Mouse (Mus musculus) heart, postnatal 36 days (tissue): Measurements from ENCODE around the gene Atm. TPM values are rescaled to one million over a fixed set of nuclear protein-coding genes. Genes with fewer than 3 reads are reported as not detected.

Source experiments
- DNase-seq, 2 experiments: peaks; one replicate each; pipeline ENCODE4 v3.0.0; 2021 to 2022
- intact Hi-C: fragments of 180-260 bp; cut with DNase I; formaldehyde crosslinking; loops from one replicate; pipeline ENCODE4 v1.15.1; 2025
- total RNA-seq, 2 experiments: library from RNA; stranded (reverse); gene quantifications; 2 replicates each; pipeline ENCODE4 v1.2.3; 2021

The Atm gene
- 10 to 100 TPM in 1 of 2 experiments, 1 to 10 TPM in 1; 8.7 to 10.4 TPM for total RNA-seq

DNA sequence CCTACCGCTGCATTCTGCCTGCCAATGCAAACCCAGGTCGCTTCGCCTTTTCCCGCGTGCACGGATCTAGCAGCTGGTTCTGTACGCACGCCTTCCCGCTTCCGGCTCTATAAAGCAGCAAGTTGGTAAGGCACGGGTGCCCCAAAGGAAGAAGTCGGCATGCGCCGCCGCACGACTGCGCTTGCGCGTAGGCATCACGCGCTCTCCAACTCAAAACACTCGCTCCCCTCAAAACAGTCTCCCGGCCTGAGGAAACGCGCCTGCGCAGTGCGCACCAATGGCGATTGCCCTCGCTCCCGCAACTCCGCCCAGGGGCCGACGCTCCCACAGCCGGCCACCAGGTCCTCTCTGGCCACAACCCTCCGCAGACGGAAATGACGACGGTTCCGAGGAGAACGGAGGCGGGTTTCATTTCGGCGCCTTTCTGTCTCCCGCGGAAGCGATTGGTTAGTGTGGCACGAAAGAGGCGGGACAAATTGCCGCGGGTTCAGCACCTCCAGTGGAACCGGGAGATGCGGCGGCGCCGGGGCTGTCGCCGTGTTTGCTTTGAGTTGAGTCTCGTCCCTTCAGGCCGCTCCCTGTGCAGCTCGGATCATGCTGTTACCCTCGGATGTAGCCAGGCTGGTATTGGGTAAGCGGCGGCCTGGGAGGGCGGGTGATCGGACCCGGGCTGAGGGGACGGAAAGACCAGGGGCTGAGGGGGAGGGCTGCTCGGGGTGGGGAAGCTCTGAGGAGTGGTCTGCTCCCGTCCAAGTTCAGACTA is at the start of gene Atm, which contains the start of gene Npat:
Gene Atm, minus strand, starts transcription at position 183 of the 763 bp plus-strand sequence.
Gene Npat, plus strand, starts transcription at position 490 of the 763 bp plus-strand sequence.
- intact Hi-C loops: loop anchor here (5.0 kb wide), 3 partner anchors 76 to 289 kb away; partner anchors contain the start of genes Acat1 and Ddx10
- peak; percentile 98 for DNase-seq

DNA sequence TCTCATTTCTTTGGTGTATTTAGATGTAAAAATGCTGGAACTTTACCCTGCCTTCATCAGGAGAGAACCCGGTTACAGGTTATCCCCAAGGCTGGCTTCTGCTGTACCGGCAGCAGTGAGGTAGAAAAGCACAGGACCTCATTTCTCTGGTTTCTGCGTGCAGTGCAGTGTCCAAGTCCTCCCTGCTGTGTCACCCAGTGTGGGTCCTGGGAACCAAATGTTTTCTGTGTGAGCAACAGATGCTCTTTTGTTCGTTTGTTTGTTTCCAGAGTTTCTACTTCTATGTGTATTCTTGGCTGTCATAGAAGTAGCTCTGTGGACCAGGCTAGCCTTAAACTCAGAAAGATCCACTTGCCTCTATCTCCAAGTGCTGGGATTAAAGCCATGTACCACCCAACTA is 45.3 kb upstream of the Atm start:
- DNase-seq: no peak
- intact Hi-C loops: no loop called here

DNA sequence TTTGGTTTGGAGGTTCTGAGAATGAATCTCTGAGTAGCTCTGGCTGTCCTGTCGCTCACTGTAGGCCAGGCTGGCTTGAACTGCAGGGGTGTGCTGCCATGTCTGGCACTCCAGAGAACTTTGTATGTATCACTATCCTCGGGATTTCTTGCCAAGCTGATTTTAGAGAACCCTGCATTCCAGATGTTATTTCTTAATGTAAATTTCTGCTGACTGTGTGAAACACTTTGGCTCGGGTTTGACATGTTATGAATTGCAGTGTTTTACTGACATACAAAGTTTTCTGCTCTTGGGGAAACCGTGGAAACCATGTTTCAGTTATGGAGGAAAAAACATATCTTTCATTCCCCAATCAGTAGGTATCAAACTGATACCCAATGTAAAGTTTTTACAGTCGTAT is 39.2 kb upstream of the Atm start:
- intact Hi-C loops: no loop called here
- DNase-seq: no peak

DNA sequence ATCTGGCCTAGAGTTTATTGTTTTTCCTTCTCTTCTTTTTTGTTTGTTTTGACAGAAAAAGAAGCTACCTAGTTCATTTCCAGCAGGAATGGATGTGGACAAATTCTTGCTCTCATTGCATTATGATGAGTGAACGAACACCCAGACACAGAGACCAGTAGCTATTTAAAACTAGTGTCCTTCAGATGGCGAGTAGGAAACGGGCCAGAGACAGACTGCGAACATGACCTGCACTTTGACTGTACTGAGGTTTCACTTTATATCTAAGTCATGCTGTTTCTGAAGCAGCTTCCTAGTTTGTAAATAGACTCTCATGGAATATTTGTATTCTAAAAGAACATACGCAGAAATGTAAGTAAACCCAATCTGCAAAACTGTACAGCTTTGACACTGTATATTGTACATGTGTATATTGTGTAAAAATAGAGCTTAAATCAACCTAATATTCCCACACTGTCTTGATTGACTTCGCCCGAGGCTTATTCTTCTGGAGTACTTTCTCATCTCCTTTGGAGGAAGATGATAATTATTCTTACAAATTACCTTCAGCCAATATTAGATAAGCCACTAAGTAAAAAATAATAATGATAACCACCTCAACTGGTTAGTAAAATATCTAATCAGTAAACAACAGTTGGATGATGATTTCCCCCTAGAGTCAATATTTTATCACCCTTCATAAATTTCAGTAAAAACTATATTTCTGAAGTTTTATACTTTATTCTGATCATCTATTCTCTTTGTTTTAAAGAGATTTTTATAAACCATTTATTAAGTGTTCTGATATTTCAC is 36.2 kb upstream of the Atm start:
- intact Hi-C loops: no loop called here
- DNase-seq: no peak

DNA sequence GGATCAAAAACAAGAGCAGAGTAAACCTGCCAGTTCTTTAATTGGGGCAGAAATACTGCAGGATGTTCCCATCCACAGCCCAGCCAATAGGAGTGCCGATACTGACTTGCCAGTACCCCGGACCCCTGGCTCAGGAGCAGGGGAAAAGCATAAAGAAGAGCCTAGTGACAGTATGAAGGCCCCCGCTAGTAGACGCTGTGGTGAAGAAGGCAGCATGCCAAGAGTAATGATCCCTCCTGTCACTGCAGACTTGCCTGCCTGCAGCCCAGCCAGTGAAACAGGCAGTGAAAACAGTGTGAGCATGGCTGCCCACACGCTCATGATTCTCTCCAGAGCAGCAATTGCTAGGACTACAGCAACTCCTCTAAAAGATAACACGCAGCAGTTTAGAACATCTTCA is 34.1 kb upstream of the Atm start:
- DNase-seq: no peak
- intact Hi-C loops: no loop called here

DNA sequence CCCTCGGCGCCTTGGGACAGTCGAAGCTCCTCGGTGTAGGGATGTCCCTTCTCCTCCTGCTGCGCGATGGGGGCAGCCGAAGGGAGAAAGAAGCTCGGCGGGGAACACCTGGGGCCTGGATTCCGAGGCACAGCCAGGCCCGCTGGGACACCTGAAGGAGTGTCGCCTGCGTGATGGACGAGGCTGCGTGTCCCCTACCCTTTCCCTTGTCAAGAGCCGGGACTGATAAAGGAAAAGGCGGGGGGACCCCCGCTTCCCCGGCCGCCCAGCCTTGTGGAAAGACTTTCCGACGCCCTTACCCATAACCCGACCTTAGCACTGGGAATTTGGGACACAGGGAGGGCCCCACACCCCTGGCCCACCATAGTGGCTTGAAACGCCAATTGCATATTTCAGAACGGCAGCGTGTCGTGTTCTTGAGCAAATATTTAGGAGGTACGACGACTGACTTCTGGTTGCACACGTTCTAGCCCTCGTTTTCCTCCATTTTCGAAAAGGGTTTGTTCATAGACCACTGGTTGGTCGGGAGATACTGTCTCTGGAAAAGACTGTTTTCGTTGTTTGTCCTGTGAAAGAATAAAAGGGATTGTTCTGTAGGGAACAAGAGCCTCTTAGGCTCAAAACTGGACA is 911 bp upstream of the Atm start:
- DNase-seq: peak in 1 of 2 experiments; percentile 8
- intact Hi-C loops: loop anchor here (5.0 kb wide), 3 partner anchors 75 to 290 kb away; partner anchors contain the start of genes Acat1 and Ddx10

DNA sequence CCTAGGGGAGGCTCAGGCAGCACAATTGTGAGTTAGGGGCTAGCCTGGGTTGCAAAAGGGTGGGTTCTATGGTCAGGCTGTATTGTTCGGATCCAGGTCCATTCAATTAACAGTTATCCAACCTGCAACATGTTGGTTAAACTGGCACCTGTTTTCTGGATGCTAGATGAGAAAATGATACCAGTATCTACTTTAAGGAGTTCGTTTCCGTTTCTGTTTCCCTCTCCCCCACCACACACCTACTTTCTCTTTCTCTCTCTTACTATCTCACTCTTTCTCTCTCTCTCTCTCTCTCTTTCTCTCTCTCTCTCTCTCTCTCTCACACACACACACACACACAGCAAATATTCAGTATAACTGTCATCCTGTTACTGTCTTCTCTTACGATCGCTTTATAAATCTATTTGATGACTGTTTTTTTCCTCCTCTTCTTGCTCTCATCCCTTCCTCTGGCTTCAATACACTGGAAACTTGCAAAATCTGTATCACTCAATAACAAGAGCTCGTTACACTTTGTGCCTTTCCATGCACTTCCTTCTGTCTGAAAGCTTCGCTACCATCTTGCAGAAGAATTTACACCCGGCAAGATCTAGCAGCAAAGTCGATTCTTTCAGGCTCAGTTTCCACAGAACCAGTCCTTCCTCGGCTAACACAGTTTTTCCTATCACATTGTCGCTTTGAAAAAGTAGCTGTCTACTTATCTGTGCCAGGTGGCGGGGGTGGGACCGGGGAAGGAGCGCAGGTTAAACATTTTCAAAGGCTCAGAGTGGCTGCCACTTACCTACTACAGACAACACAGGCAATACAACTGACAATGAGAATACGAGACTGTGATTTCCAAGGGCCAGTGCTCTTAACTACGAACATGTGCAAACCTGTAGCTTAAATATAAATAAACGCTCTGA is 872 bp downstream of the Atm start:
- intact Hi-C loops: loop anchor here (5.0 kb wide), 3 partner anchors 77 to 288 kb away; partner anchors contain the start of genes Acat1 and Ddx10
- peak; percentile 2 to 3 for DNase-seq

DNA sequence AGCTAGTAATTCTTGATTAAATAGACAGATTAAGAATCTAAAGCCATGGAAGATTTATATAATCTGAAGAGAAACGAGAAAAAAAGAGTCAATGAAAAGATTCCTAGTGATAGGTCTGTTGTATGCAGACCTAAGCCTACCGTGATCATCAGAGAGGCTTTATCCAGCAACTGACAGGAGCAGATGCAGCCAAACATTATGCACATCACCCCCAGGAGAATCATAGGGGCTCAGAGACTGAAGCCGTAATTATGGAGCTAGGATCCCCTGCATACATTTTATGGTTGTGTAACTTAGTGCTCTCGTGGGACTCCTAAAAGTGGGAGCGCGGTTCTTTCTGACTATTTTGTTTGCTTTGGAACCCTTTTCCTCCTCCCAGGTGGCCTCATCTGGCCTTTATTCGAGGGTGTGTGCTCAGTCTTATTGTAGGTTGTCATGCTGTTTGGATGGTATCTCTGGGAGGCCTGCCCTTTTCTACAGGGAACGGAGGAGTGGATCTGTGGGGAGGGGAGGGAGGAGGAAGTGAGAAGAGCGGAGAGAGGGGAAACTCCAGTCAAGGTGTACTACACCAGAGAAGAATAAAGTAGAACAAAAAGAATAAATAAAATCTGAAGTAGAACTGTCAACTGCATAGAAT is 19.0 kb downstream of the Atm start:
- intact Hi-C loops: no loop called here
- no peak for DNase-seq

DNA sequence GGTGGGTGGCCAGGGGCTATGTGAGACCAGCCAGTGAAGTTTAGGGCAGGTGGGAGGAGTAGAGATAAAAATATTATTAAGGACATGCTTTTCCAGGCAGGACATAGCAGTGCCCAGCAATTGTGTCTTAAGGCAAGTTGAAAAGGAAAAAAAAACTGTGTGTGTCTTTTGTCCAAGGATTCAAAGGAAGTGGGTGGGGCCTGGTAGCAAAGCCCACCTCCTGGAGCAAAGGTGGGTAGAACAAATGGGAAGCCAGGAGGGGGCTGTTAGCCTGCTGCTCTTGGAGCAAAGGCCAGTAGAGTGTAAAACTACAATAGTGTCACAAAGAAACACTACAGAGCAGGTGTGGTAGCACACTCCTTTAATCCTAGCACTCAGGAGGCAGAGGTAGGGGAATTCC is 22.4 kb downstream of the Atm start:
- no peak for DNase-seq
- intact Hi-C loops: no loop called here

DNA sequence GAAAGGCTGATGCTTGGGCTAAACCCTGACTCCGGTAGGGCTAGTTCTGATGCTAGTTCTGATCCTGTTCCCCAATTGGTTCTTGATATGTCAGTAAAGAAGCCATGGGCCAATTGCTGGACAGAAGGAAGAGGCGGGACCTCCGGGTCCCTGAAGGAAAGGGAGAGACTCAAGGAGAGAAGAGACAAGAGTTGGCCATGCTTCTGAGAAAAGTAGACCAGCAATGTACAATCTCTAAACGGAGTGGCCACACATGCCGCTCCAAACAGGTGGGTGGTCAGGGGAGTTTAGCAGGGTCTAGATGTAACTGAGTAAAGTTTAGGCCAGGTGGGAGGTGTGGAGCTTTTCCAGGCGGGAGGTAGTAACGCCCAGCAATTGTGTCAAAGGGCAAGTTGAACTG is 28.5 kb downstream of the Atm start:
- intact Hi-C loops: no loop called here
- no peak for DNase-seq

DNA sequence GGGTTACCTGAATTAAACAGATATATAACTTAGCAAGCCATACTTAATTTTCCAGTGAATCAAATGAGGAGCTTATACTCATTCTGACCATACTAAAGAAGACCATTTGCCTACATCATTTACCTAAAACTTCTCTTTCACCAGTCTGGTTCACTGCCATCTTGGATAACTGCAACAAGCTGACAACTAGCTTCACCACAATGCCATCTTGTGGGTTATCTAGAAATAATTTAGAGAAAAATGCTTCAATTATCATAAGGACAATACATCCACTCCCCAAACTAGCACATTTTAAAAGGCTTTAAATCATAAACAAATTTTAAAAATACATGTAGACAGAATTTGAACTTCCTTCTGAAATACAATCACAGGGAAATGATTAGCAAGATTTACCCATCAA is 50.7 kb downstream of the Atm start:
- intact Hi-C loops: no loop called here
- no peak for DNase-seq

DNA sequence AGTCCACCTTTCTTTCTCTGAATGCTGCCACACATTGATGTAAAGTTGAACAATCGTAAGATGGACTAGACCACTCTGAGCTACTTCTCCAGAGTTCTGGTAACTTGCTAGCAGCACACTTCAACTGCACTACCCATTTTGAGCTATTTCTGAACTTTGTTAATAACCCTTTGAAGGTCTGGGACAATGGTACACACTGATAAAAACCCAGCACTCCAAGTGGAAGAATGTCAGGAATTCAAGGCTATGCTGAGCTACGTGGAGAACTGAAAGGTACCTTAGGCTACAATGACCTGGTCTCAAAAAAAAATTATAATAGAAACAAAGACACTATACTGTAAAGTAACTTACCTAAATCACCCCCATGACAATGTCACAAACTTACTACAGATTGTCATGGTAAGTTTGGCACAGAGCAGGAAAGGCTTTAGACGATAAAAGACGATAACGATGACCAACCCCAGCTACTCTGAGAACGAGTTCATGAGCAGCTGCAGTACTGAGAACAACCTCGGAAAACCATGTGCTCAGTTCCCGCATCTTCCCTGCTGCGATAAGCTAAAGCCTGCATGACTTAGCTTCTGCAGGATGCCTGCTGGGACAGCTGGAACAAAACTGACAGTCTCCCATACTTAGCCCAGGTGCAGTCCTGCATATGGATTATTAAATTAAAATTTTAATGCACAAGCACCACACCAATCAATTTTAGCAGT is 63.6 kb downstream of the Atm start:
- intact Hi-C loops: no loop called here

DNA sequence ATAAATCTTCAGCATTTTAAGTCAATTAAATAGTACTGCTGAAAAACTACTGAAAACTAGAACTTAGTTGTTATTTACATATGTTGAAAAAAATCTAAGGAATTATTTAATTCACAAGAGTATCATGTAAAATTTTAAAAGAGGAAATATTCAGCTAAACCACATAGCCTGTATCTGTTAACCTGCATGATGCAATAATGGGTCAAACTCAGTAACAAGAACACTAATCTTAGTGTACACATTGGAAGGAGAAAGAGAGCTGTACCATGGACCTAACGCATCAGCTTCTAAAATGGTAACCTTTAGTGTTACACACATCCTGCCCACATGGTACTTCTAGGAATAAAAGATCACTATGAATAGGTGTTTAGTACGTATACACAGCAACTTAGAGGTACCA is 84.5 kb downstream of the Atm start:
- intact Hi-C loops: no loop called here
- no peak for DNase-seq

More for the DNA sequence above, 63.6 kb downstream of the Atm start:
- DNase-seq: no peak

DNA sequence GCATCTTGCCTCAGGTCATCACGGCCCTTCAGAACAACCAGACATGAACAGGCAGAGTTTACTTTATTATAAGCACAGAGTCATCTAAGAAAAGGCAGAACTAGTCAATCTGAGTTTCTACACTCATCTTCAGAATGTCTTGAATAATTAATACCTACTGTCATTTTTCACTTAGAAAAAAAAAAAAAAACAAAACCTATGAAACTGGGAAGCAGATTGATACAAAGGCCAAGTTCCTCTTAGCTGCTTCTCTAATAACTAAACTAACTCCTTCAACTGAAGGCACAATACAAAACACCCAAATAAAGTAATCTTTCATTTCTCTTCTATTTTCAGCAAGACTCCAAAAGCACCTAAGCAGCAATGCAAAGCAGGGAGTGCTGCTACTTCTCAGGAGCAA is 85.9 kb downstream of the Atm start:
- intact Hi-C loops: no loop called here
- DNase-seq: no peak

DNA sequence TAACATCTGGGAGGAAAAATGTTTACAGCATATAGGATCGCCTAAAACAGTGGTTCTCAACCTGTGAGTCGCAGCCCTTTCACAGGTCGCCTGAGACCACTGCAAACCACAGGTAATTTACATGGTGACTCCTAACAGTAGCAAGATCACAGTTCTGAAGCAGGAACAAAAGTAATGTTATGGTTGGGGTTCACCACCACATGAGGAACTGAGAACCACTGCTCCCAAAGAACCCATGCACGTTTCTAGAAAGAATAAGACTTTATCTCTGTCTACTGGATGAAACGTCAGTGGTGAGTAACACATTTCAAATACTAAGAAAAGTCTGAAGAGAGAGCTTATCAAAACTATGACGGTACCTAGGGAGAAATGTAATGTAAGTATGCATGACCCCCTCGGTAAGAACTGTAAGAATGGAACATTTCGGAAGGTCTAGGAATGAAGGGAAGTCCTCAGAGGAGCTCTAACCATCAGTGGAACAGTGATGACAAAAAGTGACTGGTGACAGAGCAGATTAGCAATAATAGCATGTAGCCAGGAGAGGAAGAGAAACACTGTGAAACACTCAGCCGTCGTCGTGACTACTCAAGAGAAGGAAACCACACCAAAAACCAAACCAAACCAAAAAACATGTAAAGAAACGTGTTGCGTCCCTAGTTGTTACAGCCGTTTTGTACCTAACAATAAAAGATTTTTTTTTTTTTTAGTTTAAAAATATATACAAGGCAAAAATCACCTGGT is 100.5 kb downstream of the Atm start:
- no peak for DNase-seq
- intact Hi-C loops: no loop called here

DNA sequence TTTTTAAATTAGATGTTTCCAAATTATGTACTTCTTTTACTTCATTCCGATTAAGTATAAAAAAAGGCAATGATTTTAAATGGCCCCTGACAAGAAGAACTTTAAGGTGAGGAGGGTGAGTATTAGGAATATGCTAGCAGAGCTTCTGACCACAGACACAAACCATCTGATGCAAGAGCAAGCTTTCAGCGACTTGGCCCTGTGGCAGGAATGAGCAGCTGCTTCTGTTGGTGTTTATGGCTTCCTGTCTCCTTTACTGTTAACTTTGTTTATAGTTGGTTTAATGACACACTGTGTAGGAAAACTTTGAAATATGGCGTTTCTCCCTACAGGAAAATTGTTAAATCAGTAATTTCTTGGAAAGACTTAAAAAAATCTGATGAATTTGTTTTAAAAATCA is 108.9 kb downstream of the Atm start:
- intact Hi-C loops: no loop called here
- DNase-seq: no peak

DNA sequence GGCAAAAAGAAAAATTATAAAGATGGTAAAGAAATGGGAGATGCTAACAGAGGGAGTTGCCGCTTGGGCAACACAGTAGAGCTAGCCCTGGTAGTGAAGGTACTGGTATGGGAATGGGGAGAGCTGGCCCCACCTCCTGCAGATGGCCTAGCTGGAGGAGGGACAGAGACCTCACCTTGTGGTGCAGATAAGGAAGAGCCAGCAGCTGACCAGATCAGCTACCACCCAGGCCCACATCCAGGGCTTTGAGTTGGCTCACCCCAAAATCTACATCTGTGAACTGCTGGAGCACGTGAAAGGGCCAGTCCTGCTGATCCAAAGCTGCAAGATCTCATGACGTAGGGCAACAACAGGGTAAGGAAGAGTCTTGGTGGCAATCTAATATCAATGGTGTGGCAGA is 109.8 kb downstream of the Atm start:
- intact Hi-C loops: no loop called here
- DNase-seq: no peak

DNA sequence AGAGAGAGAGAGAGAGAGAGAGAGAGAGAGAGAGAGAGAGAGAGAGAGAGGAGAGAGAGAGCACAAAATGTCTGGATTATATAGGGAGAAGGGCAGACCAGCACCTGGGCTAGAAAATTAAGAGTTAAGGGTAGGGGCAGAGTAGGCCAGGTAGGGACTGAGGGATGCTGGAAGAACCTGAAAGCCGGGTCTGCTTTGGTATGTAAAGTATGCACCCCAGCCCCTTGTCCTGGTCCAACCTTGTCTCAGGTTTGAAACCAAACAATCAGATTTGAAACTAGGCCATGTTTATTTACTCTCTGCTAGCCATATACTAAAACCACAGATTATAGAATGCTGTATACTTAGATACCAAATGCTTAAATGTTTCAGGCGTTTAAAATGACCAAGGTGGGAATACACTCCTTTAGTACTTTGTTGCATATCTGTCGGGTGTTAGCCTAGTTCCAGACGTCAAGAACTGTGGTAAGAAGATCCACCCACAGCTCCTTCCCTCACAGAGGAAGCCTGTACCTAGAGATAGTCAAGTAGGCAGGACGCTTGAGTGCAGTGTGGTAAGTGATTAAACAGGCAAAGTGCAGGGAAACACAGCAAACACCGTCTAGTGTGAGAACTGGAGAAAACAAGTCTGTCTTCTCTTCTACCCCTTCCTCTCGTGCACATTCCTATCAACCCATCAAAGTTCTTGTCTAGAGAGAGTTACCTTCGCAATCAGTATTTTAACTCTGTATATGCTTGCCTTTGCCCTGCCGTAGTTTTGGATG is 114.2 kb downstream of the Atm start:
- no peak for DNase-seq
- intact Hi-C loops: no loop called here
